Mouse (Mus musculus): Measurements from ENCODE around the gene Nfasc. TPM values are rescaled to one million over a fixed set of nuclear protein-coding genes. Genes with fewer than 3 reads are reported as not detected.

Gene Nfasc
- polyA plus RNA-seq, 1 experiment from 2014 or later = 1.0 TPM

DNA sequence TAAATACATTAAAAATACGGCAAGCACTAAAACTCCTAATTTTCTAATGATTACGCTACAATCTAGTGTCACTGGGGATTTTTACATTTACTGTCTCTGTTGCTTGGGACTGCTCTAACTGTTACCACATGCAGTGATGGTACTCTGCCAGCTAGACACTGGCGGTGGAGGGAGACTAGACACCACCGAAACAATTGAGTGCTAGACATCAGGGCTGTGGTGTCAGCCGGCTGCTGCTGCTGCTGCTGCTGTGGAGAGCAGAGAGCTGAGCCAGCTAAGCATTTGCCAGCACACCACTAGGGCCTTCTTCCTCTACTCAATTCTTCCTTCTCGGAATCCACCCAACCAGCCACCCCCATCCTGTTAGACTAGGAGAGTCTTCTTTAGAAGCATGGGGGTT, 17.8 kb upstream of the Nfasc start:
- Histone ChIP-seq H3K4me1 (peaks cover 9% of the 10 kb centered on the region), H3K36me3 (no peaks in the 10 kb centered on the region), H3K27ac (no peak overlapping the region), H3K27me3 (peaks cover 36% of the 10 kb centered on the region), H3K4me2 (replicated peaks) (no peak overlapping the region), H3K4me3 (no peak overlapping the region), H3K9me3 (no peaks in the 10 kb centered on the region), H3K9ac (no peak overlapping the region)
- no peak for ATAC-seq (ENCODE audit: low FRiP score, low read depth)
- 49% methylated on average over 6 of the region's 6 CpGs for WGBS

DNA sequence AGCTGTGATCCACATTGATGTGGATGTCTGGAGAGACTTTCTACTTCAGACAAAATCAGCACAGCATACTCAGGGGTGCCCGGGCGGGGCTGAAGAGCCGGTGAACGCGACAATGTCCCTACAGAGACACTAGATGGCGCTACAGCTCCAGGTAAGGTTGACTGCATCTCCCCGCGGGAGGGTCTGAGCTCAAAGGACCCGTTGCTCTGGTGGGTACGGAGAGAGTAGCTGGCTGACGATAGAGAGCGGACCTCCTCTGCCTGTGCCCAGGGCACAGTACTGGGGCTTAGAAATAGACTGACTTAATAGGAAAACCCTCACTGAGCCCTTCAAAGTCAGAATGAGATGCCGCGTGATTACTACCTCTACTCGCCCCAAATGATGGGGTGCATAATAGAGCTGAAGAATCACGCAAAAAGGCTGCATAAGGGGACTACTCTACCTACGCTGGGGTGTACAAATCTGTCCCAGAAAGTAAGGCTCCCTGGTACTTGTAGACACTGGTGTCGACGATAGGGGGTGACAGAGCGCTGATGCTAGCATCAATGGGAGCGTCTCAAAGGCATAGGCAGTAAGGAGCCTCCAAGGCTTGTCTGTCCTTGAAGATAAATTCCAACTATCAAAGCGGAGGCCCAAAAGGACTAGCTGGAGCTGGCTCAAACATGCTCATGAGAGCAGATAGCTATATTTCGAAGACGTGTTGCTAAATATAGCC, 17.2 kb upstream of the Nfasc start:
- Histone ChIP-seq H3K4me3 (peak overlapping the region; percentile 24), H3K4me2 (replicated peaks) (peak overlapping the region; percentile 60), H3K9me3 (no peaks in the 10 kb centered on the region), H3K4me1 (peaks cover 9% of the 10 kb centered on the region), H3K9ac (peak overlapping the region; percentile 45), H3K27me3 (peaks cover 30% of the 10 kb centered on the region), H3K27ac (no peak overlapping the region), H3K36me3 (no peaks in the 10 kb centered on the region)
- peak; percentile 77 for ATAC-seq (ENCODE audit: low FRiP score, low read depth)
- 6% methylated on average over 24 of the region's 24 CpGs for WGBS

DNA sequence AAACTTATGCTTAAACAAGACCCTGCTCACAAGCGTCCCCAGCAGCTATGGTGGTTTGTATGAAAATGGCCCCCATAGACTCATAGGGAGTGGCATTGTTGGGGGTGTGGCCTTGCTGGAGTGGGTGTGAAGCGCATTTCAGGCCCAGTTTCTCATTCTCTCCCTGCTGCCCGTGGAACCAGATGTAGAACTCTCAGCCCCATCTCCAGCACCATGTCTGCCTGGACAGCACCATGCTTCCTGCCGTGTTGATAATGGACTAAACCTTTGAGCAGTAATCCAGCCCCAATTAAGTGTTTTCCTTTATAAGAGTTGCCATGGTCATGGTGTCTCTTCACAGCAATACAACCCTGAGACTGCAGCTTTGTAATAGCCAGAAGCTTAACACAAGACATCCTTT, 13.6 kb upstream of the Nfasc start:
- 60% methylated on average over 4 of the region's 4 CpGs for WGBS
- no peaks in the 10 kb centered on the region for H3K36me3 ChIP-seq
- H3K27ac ChIP-seq = no peak overlapping the region
- no peak overlapping the region for H3K9ac ChIP-seq
- H3K9me3 ChIP-seq = no peaks in the 10 kb centered on the region; the same call in 1 of the 2 replicates
- ATAC-seq (ENCODE audit: low FRiP score, low read depth) = no peak
- H3K4me1 ChIP-seq = peaks cover 9% of the 10 kb centered on the region
- no peak overlapping the region for H3K4me2 ChIP-seq (replicated peaks)
- H3K27me3 ChIP-seq = peaks cover 23% of the 10 kb centered on the region
- no peak overlapping the region for H3K4me3 ChIP-seq

DNA sequence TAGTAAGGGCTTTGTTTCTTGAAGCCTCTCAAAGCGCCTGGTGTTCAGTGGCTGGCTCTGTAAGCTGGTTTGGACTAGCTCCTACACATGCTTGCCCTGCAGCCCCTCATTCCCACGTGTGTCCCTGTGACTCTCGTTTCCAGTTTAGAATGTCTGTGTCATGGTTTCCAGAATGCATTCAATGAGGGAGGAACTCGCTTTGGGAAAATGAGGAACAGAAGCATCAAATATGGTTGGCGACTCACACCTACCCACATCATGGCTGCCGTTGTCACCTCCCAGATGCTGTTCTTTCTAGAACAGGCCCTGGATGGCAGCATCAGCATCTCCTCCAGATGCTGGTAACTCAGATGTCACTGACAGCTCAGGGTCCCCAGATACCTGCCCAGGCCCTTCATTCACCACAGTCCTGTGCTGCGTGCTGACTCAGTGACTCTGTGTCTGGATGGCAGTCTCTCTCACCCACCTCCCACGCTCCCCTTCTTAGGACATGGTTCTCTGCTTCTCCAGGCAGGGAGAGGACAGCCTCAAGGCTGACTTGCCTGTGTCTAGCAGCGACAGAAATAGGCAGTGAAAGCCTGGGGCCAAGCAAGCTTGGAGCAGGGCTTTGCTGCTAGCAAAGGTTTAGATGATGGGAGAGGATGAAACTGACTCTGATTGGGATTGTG, 7.8 kb upstream of the Nfasc start:
- no peak overlapping the region for H3K27ac ChIP-seq
- H3K9ac ChIP-seq = no peak overlapping the region
- H3K36me3 ChIP-seq = no peaks in the 10 kb centered on the region
- WGBS = 74% methylated on average over 9 of the region's 9 CpGs
- H3K27me3 ChIP-seq = peaks cover 31% of the 10 kb centered on the region; the same call in 1 of the 2 replicates
- no peaks in the 10 kb centered on the region; the same call in 1 of the 2 replicates for H3K9me3 ChIP-seq
- ATAC-seq (ENCODE audit: low FRiP score, low read depth) = no peak
- no peaks in the 10 kb centered on the region for H3K4me1 ChIP-seq
- H3K4me2 ChIP-seq (replicated peaks) = no peak overlapping the region
- no peak overlapping the region for H3K4me3 ChIP-seq

DNA sequence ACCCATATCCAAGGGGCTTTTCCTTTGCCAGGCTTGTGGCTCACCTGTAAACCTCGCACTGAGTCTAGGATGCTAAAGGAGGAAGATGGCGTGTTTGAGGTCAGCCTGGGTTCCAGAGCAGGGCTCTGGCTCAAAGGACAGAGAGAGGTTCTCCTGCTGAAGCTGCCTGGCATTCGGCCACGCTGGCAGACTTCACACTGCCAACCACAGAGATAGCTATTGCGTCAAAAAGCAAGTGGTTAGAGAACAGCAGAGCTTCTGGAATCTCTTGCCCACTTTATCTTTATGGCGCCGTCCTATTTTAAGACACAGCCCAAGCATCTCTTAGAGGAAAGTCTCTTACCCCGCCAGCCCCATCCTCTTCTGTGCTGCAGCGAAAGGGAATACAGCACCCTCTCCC, 4.7 kb upstream of the Nfasc start:
- Histone ChIP-seq H3K36me3 (no peaks in the 10 kb centered on the region), H3K9me3 (no peaks in the 10 kb centered on the region), H3K4me3 (no peak overlapping the region), H3K27me3 (peaks cover 56% of the 10 kb centered on the region), H3K4me2 (replicated peaks) (no peak overlapping the region), H3K9ac (no peak overlapping the region), H3K27ac (no peak overlapping the region), H3K4me1 (peaks cover 6% of the 10 kb centered on the region)
- 85% methylated on average over 9 of the region's 9 CpGs for WGBS
- no peak for ATAC-seq (ENCODE audit: low FRiP score, low read depth)

DNA sequence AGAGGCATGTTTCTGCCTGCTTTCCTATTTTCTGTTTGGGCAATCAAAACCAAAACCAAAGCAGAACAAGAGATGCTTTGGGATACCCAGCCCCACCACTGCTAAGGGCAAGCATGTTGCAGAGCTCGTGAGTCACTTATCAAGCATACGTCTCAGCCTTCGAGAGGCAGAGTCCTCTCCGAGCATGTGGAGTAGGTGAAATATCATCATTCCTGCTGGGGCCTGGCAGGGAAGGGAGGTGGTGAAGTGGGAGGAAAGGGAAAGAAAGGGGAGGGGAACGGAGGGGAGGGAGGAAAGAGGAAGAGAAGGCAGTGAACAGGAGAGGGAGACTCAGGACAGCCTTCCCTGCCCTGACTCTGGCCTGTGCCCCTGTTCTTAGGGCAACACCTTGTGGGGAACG, 4.0 kb upstream of the Nfasc start:
- H3K27ac ChIP-seq = no peak overlapping the region
- WGBS = 60% methylated on average over 6 of the region's 6 CpGs
- H3K36me3 ChIP-seq = no peaks in the 10 kb centered on the region
- no peak overlapping the region for H3K4me2 ChIP-seq (replicated peaks)
- peaks cover 63% of the 10 kb centered on the region for H3K27me3 ChIP-seq
- no peaks in the 10 kb centered on the region for H3K9me3 ChIP-seq
- no peak for ATAC-seq (ENCODE audit: low FRiP score, low read depth)
- H3K4me1 ChIP-seq = peaks cover 9% of the 10 kb centered on the region
- no peak overlapping the region for H3K9ac ChIP-seq
- no peak overlapping the region for H3K4me3 ChIP-seq

DNA sequence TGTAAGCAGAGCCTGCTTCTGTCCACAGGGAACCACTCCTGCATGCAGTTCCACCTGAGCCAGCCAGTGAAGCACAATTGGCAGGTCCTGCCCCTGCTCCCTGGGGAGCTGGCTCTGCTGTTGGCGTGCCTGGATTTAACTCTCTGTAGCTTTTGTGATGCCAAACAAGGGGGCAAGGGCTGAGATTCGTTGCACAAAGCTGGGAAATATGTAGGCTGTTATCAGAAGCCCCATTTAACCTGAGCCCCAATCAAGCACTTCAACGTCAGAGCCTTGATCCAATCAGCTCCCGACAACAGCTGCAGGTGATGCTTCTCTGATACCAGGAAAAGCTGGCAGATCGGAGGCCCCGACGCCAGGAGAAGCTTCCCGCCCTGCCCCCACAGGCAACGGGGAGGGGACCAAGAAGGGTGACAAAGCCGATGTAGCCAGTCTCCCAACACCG, 2.5 kb downstream of the Nfasc start:
- WGBS = 1% methylated on average over 11 of the region's 11 CpGs
- no peak overlapping the region for H3K4me2 ChIP-seq (replicated peaks)

DNA sequence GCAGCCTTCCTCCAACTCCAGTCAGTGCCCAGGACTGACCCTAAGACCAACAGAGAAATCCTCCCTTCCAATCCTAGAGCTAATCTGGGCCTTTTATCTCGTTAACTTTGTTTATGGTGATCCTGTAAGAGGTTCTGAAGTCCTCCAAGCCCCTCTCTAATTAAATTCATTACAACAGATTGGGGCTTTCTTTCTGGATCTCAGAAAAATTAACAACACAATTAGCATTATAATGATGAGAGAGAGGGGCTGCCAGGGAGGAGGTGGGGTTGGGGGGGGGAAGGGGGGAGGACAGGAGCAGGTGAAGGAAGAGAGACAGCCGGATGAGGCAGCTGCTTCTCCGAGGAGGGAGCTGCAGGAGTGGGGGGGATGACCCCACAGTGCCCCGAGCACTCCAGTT, 5.4 kb downstream of the Nfasc start:
- Histone ChIP-seq H3K9ac (no peak overlapping the region), H3K27me3 (peaks cover 66% of the 10 kb centered on the region), H3K36me3 (no peaks in the 10 kb centered on the region), H3K9me3 (no peaks in the 10 kb centered on the region), H3K4me2 (replicated peaks) (no peak overlapping the region), H3K4me3 (no peak overlapping the region), H3K27ac (no peak overlapping the region), H3K4me1 (peaks cover 1% of the 10 kb centered on the region)
- ATAC-seq (ENCODE audit: low FRiP score, low read depth) = no peak
- WGBS = 20% methylated on average over 4 of the region's 4 CpGs

More for the DNA sequence above, 2.5 kb downstream of the Nfasc start:
- ATAC-seq (ENCODE audit: low FRiP score, low read depth) = no peak
- Histone ChIP-seq H3K4me3 (no peak overlapping the region), H3K9ac (no peak overlapping the region), H3K9me3 (no peaks in the 10 kb centered on the region), H3K36me3 (no peaks in the 10 kb centered on the region), H3K27ac (no peak overlapping the region), H3K27me3 (peaks cover 95% of the 10 kb centered on the region), H3K4me1 (peaks cover 9% of the 10 kb centered on the region)

DNA sequence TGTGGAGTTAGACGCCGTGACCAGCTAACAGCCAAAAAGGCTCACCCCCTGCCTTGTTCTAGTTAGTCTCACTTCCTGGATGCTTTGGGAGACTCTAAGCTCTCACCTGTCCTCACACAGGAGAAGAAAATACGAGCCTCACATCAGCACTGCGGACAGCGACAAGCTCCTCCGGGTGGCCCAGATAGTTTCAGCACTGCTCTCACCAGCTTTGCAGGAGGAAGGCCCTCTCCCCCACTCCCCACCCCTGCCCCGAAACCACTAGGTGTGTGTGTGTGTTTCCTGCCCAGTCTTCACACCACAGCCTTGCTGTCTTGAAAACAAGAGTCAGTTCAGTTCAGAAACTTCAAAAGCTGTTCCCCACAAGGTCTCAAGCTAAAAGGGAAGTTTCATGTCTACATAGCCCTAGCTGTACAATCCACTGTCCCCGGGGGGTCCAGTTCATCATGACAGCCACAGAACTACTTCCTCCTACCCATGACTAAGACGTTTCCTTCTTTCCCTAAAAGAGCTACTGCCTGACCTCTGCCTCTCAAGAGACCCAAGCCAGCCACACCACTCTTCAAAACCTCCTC, 7.6 kb downstream of the Nfasc start:
- H3K27me3 ChIP-seq = peaks cover 45% of the 10 kb centered on the region
- no peak overlapping the region for H3K4me3 ChIP-seq
- whole genome bisulfite sequencing = 30% methylated on average over 9 of the region's 9 CpGs
- no peak overlapping the region for H3K4me2 ChIP-seq (replicated peaks)
- H3K9ac ChIP-seq = no peak overlapping the region
- no peaks in the 10 kb centered on the region for H3K4me1 ChIP-seq
- H3K27ac ChIP-seq = no peak overlapping the region
- H3K36me3 ChIP-seq = no peaks in the 10 kb centered on the region
- no peaks in the 10 kb centered on the region for H3K9me3 ChIP-seq
- ATAC-seq (ENCODE audit: low FRiP score, low read depth) = no peak

DNA sequence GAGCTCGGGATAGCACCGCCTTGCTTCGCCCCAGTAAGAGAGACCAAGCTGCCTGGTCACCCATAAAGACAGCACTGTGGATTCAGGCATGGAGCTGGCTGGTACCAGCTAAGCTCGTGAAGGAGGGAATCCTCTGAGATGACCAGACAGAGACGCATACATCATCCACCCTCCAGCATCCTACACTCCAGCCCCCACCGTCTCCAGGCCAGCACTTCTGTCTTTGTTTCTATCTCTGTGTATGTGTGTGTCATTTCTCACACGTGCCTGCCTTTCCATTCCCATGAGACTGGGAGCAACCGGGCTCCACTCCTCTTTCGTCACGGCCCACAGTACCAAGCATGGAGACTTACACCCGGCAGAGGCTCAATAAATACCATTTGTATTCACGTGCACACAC, 9.3 kb downstream of the Nfasc start:
- Histone ChIP-seq H3K9me3 (no peaks in the 10 kb centered on the region), H3K27me3 (peaks cover 29% of the 10 kb centered on the region), H3K36me3 (no peaks in the 10 kb centered on the region), H3K4me2 (replicated peaks) (no peak overlapping the region), H3K9ac (no peak overlapping the region), H3K4me1 (no peaks in the 10 kb centered on the region), H3K27ac (no peak overlapping the region), H3K4me3 (no peak overlapping the region)
- ATAC-seq (ENCODE audit: low FRiP score, low read depth) = no peak
- WGBS = 79% methylated on average over 12 of the region's 12 CpGs

DNA sequence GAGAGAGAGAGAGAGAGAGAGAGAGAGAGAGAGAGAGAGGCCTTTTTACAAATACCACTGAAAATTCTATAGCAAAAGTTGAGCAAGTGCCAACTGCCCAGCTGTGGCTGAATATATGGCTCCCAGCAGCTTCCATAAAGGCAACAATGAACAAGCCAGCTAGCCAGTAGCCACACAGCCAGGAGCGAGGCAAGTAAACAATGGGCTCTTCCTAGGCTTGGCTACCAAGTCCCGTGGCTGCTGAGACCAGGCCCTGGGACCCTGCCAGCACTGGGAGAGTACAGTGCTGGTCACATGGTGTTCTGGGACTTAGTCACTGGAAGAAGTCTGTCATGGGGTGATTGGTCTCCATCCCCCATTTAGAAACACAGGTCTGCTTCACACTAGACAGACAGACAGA, 14.0 kb downstream of the Nfasc start:
- Histone ChIP-seq H3K36me3 (no peaks in the 10 kb centered on the region), H3K4me3 (no peak overlapping the region), H3K4me2 (replicated peaks) (no peak overlapping the region), H3K27ac (no peak overlapping the region), H3K9me3 (no peaks in the 10 kb centered on the region), H3K9ac (no peak overlapping the region), H3K27me3 (no peaks in the 10 kb centered on the region; the same call in 1 of the 2 replicates), H3K4me1 (no peaks in the 10 kb centered on the region)
- ATAC-seq (ENCODE audit: low FRiP score, low read depth) = no peak
- WGBS = 56% methylated on average over 2 of the region's 2 CpGs

DNA sequence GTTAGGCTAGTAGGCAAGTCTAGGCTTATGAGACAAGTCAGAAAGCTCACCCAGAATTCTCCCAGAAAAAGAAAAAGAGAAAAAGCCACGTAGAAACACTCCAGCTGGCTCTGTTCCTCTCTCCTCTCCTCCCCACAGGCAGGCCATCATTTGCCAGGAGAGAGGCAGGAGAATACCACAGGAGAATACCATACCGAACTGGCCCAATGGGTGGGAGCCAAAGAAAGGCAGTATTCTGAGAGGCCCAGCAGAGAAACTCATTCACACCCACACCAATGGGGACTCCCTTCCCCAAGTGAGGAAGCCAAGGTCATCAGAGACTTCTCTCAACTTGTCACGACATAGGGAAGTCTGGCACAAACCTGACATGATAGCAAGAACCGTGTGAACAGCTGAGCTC, 19.2 kb downstream of the Nfasc start:
- Histone ChIP-seq H3K4me3 (no peak overlapping the region), H3K4me2 (replicated peaks) (no peak overlapping the region), H3K27ac (no peak overlapping the region), H3K9ac (no peak overlapping the region), H3K27me3 (peaks cover 3% of the 10 kb centered on the region; the same call in 1 of the 2 replicates), H3K4me1 (no peaks in the 10 kb centered on the region), H3K9me3 (no peaks in the 10 kb centered on the region), H3K36me3 (no peaks in the 10 kb centered on the region)
- ATAC-seq (ENCODE audit: low FRiP score, low read depth) = no peak
- 73% methylated on average over 4 of the region's 4 CpGs for WGBS
